Mouse (Mus musculus) olfactory bulb, adult 2 months (tissue): ENCODE measurements around the gene Umodl1.

Experiments
- CTCF ChIP-seq: fragments of 200-500 bp; IDR thresholded peaks from 2 replicates; pipeline ENCODE4 v1.5.1; 2012; ENCODE audit warnings: low read depth, mild to moderate bottlenecking, low read length, moderate library complexity; ENCODE audit not compliant: insufficient read depth
- POLR2A ChIP-seq: fragments of 200-500 bp; IDR thresholded peaks from 2 replicates; pipeline ENCODE4 v1.6.1; 2012; ENCODE audit warnings: mild to moderate bottlenecking, low read depth, low read length, moderate library complexity; ENCODE audit not compliant: insufficient read depth

DNA sequence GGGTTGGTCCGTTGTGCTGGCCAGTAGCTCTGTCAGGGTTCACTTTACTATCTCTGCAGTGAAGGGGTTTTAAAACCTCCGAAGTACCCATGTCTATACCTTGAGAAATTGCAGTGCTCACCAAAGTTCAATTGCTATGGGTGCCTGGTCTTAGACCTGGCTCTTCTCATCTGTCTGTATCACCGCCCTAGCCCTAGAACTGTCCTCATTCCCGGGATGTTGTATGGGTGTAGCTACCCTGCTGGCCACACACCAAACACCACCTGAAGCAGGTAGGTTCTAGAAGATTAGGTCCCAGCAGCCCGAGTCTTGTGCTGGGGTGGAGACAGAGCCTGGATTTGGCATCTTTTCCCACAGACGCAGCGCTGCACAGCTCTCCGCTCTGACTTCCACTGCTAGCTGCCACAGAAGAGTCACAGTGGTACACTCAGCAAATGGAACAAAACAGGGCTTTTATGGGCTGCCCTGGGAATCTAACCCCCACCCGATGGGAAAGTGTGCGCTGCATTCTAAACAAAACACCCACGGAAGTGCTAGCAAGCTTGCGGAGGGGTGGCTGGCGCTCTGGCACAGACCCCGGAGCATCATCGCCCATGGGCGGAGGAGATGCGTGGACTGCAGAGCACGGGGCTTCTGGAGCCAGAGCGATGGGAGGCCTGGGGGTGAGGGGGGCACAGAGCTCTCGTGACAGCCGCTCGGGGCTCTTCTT lies 81.9 kb downstream of the Umodl1 start:
- TF ChIP-seq CTCF = no peak
- no peak for TF ChIP-seq POLR2A
